Mouse (Mus musculus) c-Kit-positive CD71-negative TER-119-negative erythroid progenitor cells, embryonic 14.5 days (primary cell): ENCODE measurements around the gene Gsg1l2.

ENCODE experiments used
- DNase-seq: peaks from one replicate; pipeline ENCODE4 v3.0.0-alpha.2; 2013; ENCODE audit warnings: low read depth

Gsg1l2 gene

DNA sequence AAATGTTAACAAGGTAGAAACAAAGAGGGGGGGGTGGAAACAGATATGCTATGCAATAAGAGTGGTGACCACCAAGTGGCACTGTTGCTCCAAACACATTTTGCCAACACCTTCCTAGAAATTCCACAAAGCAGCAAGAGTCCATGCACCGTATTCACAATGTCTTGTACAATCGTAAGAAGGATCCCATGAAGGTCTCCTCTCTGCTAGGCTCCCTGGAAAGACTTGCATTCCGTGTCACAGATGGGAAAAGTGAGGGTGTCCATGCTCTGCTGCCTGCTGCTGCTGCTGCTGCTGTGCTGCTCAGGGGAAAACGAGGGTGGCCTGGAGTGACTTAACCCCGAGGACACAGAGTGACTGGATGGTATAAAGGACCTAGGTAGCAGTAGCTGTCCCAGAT, 45.2 kb downstream of the Gsg1l2 start:
- DNase-seq, result no peak

DNA sequence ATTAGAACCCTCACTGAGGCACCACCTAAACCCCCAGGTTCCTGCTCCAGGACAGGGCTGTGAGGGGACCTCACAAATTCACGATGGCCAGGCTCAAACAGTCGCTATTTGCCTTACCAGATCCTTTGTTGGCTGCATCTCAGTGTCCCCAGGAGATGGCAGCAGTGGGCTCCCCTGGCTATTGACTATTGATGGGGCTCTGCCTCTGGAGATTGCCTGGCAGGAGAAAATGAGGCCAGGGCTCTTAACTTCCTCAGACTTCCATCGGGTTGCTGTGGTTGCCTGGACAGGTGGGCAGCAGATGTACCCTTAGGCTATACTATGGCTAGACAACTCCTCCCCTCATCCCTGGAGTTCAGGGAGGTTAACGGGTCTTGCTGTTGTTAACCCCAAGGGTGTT, 45.8 kb downstream of the Gsg1l2 start:
- peak; percentile 7 for DNase-seq

DNA sequence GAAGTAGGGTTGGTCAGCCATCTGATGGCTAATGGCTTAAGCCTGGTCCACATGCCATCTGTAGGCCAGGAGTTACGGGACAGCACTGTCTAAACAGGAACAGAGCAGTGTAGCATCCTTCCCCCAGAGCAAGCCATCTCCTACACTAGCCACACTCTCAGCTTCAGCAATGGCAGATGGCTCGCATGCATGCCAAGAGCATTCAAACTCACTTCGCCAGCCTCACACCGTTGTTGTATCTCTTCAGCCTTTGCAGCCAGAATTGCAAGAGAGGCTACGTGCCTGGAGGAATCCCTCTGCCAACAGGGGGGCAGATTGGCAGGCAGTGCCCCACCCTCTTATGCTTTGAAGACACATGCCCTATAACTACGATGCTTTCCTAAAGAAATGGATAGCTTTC, 47.2 kb downstream of the Gsg1l2 start:
- no peak for DNase-seq

DNA sequence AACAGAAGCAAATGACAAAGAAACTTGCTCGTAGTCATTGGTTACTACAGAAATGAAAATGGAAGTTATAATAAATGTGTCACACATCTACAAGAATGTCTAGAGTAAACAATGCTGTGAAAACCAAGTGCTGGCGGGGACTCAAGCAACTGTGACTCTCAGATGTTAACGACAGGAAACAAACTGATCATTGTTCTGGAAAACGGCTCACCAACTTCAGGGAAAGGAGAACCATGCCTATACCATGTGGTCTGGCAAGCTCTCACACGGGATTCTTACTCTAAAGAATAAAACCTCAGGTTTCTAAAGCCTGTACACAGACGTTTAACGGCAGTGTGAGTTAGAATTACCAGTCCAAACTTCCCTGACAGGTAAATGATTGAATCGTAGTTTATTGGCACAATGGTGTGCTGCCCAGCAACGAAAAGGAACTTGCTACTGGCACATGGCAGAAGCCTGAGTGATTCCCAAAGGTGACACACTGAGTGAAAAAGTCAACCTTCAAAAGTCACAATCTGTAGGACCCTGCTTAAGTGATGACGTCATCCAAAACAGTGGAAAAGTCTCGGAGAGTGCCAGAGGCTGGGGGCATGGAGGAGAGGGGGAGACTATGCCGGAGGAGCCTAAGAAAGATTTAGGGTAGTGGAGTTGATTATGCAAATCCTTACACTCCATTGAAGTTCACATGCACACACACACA, 54.1 kb downstream of the Gsg1l2 start:
- DNase-seq, result no peak

DNA sequence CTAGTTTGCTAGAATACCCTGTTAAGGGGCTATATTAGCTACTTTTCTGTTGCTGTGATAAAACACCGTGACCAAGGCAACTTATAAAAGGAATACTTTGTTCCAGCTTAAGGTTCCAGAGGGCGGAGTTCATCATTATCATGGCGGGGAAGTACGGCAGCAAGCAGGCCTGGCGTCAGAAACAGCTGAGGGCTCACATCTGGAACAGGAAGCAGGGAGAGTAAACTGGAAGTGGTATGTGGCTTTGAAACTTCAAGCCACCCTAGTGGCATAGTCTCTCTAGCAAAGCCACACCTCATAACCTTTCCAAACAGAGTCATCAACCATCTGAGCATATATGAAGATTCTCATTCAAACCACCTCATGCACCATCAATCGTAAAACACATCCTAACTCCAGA, 55.1 kb downstream of the Gsg1l2 start:
- no peak for DNase-seq

DNA sequence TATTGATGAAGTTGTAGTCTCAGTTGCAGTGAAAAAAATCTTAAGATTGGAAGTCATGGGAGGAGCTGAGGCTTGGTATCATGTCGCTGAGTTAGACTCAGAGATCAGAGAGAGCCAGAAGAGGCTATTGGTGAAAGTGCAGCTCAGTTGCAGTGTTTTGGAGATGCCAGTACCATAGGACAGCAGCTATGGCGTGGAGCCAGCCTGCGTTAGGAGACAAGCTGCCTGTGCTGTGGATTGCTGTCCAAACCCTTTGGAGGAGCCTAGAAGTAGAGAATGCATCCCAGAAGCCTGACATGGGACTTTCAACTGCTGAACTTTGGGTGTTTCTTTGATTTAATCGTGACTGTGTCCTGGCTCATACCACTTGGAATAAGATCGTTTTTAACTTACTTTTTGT, 57.4 kb downstream of the Gsg1l2 start:
- no peak for DNase-seq

DNA sequence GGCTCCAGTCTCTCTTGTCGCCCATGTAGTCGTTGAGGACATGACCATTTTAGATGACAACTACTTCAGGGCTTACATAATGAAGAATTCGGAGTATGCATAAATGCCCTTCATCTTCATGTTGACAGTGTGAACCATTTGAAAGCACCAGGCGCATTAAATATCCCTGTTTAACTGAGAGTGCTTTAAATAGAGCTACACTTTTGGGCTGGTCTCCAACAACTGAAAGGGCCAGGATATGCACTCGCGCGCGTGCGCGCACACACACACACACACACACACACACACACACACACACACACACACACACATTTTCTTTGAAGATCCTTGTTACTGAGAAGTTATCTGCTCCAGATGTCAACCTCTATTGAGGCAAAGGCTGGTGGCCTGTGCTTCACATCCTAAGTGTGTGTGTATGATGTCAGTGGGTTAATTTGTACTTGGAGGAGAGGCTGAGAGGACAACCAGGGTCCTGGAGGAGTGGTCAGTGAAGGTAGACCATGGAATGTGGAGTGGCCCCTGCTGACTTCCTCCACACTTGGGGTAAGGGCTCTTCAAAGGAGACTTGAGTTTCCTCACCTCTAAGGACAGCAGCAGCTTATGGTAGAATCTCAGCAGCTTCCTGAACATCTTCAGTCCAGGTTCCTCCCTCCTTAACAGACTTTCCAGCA, 61.1 kb downstream of the Gsg1l2 start:
- no peak for DNase-seq
